Mouse (Mus musculus) hindbrain, postnatal 0 days (tissue): ENCODE data around the gene Crim1. TPM values are rescaled to one million over a fixed set of nuclear protein-coding genes. Genes with fewer than 3 reads are reported as not detected.

Experiments
- ATAC-seq: fragments of 200-750 bp; cut with Nextera tagmentation; 2 replicates; pipeline ENCODE4 v1.8.0; 2017; ENCODE audit warnings: mild to moderate bottlenecking, moderate TSS enrichment, moderate library complexity
- DNase-seq: peaks from one replicate; pipeline ENCODE4 v3.0.0-alpha.2; 2015; ENCODE audit warnings: low spot score
- H3K27ac ChIP-seq: fragments of 300-500 bp; sonication (generic); 2 replicates; pipeline ENCODE4 v1.5.1; 2014; ENCODE audit warnings: mild to moderate bottlenecking
- H3K27me3 ChIP-seq: fragments of 300-500 bp; sonication (generic); 2 replicates; pipeline ENCODE4 v1.6.1; 2014; ENCODE audit warnings: low read length, mixed read lengths; ENCODE audit not compliant: insufficient read depth
- H3K36me3 ChIP-seq: fragments of 300-500 bp; sonication (generic); 2 replicates; pipeline ENCODE4 v1.6.1; 2014; ENCODE audit warnings: low read length, mixed read lengths; ENCODE audit not compliant: insufficient read depth
- H3K4me1 ChIP-seq: fragments of 300-500 bp; sonication (generic); 2 replicates; pipeline ENCODE4 v1.6.1; 2014; ENCODE audit warnings: antibody characterized with exemption, low read length, mixed read lengths; ENCODE audit not compliant: insufficient read depth
- H3K4me2 ChIP-seq: fragments of 300-500 bp; sonication (generic); 2 replicates; pipeline ENCODE4 v1.6.1; 2014; ENCODE audit warnings: low read depth, mild to moderate bottlenecking, low read length, moderate library complexity, mixed read lengths
- H3K4me3 ChIP-seq: fragments of 300-500 bp; sonication (generic); 2 replicates; pipeline ENCODE4 v1.5.1; 2014; ENCODE audit warnings: low read length
- H3K9ac ChIP-seq: fragments of 300-500 bp; sonication (generic); replicated peaks from 2 replicates; pipeline ENCODE4 v1.6.1; 2014; ENCODE audit warnings: mild to moderate bottlenecking, low read length, moderate library complexity, mixed read lengths
- H3K9me3 ChIP-seq: fragments of 300-500 bp; sonication (generic); 2 replicates; pipeline ENCODE4 v1.6.1; 2016; ENCODE audit warnings: low read length, mixed read lengths
- CTCF ChIP-seq: IDR thresholded peaks from 2 replicates; pipeline ENCODE4 v1.5.1; 2016; ENCODE audit warnings: antibody characterized with exemption, control low read depth, low read depth
- WGBS: fragments of 180-500 bp; shearing (Covaris S2); extraction: QIAGEN DNeasy Blood & Tissue Kit; methylation state at CpG from one replicate; pipeline ENCODE4 v1.1.7; 2014; 5-methylcytosine and 5-hydroxymethylcytosine counted together
- polyA plus RNA-seq: library from polyadenylated mRNA; unstranded; fragments of >200 nt; fragmentation: Nextera tagmentation; extraction: Ambion mirVana; gene quantifications from 2 replicates; pipeline ENCODE4 v1.2.1, GENCODE M21; 2015
- total RNA-seq: library from RNA; depleted of rRNA; stranded (reverse); fragments of >200 nt; gene quantifications from 2 replicates; pipeline ENCODE4 v1.2.3, GENCODE M21; 2014

Gene Crim1
- total and polyA plus RNA-seq, 2 experiments from 2014 or later, result 14.6 to 143 TPM

- no peak overlapping the region for H3K4me3 ChIP-seq
- no peak for TF ChIP-seq CTCF
- no peaks in the 10 kb centered on the region for H3K4me1 ChIP-seq
- no peak overlapping the region for H3K27ac ChIP-seq
- WGBS, result 92% methylated on average over 10 of the region's 10 CpGs
- H3K4me2 ChIP-seq, result no peak overlapping the region
- H3K27me3 ChIP-seq, result no peaks in the 10 kb centered on the region
- no peaks in the 10 kb centered on the region for H3K36me3 ChIP-seq
- no peaks in the 10 kb centered on the region for H3K9me3 ChIP-seq
- DNase-seq (no peak), ATAC-seq (no peak)
- no peak overlapping the region for H3K9ac ChIP-seq
These were observed 18.6 kb downstream of the Crim1 start for GRCm38 (mm10) chr17:78218506-78219232.

- no peak overlapping the region for H3K4me3 ChIP-seq
- ATAC-seq, result no peak
- 55% methylated on average over 8 of the region's 8 CpGs for WGBS
- peak; percentile 50 for DNase-seq
- H3K4me1 ChIP-seq, result no peaks in the 10 kb centered on the region
- H3K9ac ChIP-seq, result no peak overlapping the region
- no peak overlapping the region for H3K27ac ChIP-seq
- H3K9me3 ChIP-seq, result no peaks in the 10 kb centered on the region
- no peak overlapping the region for H3K4me2 ChIP-seq
- no peak for TF ChIP-seq CTCF
- no peaks in the 10 kb centered on the region for H3K36me3 ChIP-seq
- no peaks in the 10 kb centered on the region for H3K27me3 ChIP-seq
These were observed 21.1 kb downstream of the Crim1 start for GRCm38 (mm10) chr17:78221007-78221642.

GRCm38 (mm10) chr17:78221860-78222259 is 21.8 kb downstream of the Crim1 start:
- ATAC-seq (no peak), DNase-seq (no peak)
- H3K9ac ChIP-seq, result no peak overlapping the region
- no peak overlapping the region for H3K4me3 ChIP-seq
- no peaks in the 10 kb centered on the region for H3K27me3 ChIP-seq
- H3K27ac ChIP-seq, result no peak overlapping the region
- no peaks in the 10 kb centered on the region for H3K9me3 ChIP-seq
- H3K36me3 ChIP-seq, result no peaks in the 10 kb centered on the region
- no peak for TF ChIP-seq CTCF
- no peaks in the 10 kb centered on the region for H3K4me1 ChIP-seq
- no peak overlapping the region for H3K4me2 ChIP-seq
- WGBS, result 86% methylated on average over 1 of the region's 1 CpGs

GRCm38 (mm10) chr17:78223988-78224387 is 23.9 kb downstream of the Crim1 start:
- ATAC-seq, result peak; percentile 36; the same call in 1 of the 2 replicates
- 40% methylated on average over 10 of the region's 10 CpGs for WGBS
- no peak for TF ChIP-seq CTCF
- no peaks in the 10 kb centered on the region for H3K36me3 ChIP-seq
- DNase-seq, result peak; percentile 46
- no peaks in the 10 kb centered on the region for H3K27me3 ChIP-seq
- no peak overlapping the region for H3K27ac ChIP-seq
- no peak overlapping the region for H3K4me3 ChIP-seq
- H3K4me2 ChIP-seq, result no peak overlapping the region
- no peaks in the 10 kb centered on the region for H3K9me3 ChIP-seq
- H3K9ac ChIP-seq, result no peak overlapping the region
- H3K4me1 ChIP-seq, result no peaks in the 10 kb centered on the region

- H3K27ac ChIP-seq, result no peak overlapping the region
- DNase-seq (no peak), ATAC-seq (no peak)
- H3K36me3 ChIP-seq, result no peaks in the 10 kb centered on the region
- WGBS, result 77% methylated on average over 5 of the region's 5 CpGs
- H3K9me3 ChIP-seq, result no peaks in the 10 kb centered on the region
- H3K9ac ChIP-seq, result no peak overlapping the region
- no peak overlapping the region for H3K4me2 ChIP-seq
- H3K4me1 ChIP-seq, result no peaks in the 10 kb centered on the region
- no peak overlapping the region for H3K4me3 ChIP-seq
- H3K27me3 ChIP-seq, result no peaks in the 10 kb centered on the region
- no peak for TF ChIP-seq CTCF
These were observed 25.5 kb downstream of the Crim1 start for GRCm38 (mm10) chr17:78225547-78225946.

GRCm38 (mm10) chr17:78227211-78227610 is 27.2 kb downstream of the Crim1 start:
- 82% methylated on average over 3 of the region's 3 CpGs for WGBS
- no peak for ATAC-seq
- no peak overlapping the region for H3K4me2 ChIP-seq
- H3K9me3 ChIP-seq, result no peaks in the 10 kb centered on the region
- H3K4me1 ChIP-seq, result no peaks in the 10 kb centered on the region
- no peak for TF ChIP-seq CTCF
- H3K27ac ChIP-seq, result no peak overlapping the region
- DNase-seq, result no peak
- no peaks in the 10 kb centered on the region for H3K36me3 ChIP-seq
- H3K27me3 ChIP-seq, result no peaks in the 10 kb centered on the region
- no peak overlapping the region for H3K4me3 ChIP-seq
- no peak overlapping the region for H3K9ac ChIP-seq

- no peak overlapping the region for H3K27ac ChIP-seq
- no peaks in the 10 kb centered on the region for H3K27me3 ChIP-seq
- no peak overlapping the region for H3K9ac ChIP-seq
- H3K36me3 ChIP-seq, result no peaks in the 10 kb centered on the region
- DNase-seq, result no peak
- no peak overlapping the region for H3K4me2 ChIP-seq
- no peaks in the 10 kb centered on the region for H3K4me1 ChIP-seq
- H3K4me3 ChIP-seq, result no peak overlapping the region
- ATAC-seq, result no peak
- TF ChIP-seq CTCF, result no peak
- 97% methylated on average over 5 of the region's 5 CpGs for WGBS
- H3K9me3 ChIP-seq, result no peaks in the 10 kb centered on the region
These were observed 31.5 kb downstream of the Crim1 start for GRCm38 (mm10) chr17:78231567-78231966.
